Mouse (Mus musculus): ENCODE results near the gene Angel2. TPM values are rescaled to one million over a fixed set of nuclear protein-coding genes. Genes with fewer than 3 reads are reported as not detected.
"Not testable (repeated sequence)": the region's sequence is repeated elsewhere in the genome, so short reads cannot be mapped to it uniquely, and the experiment has no call there.

The Angel2 gene
- polyA plus RNA-seq (2014; fragmentation: Nextera tagmentation; extraction: Ambion mirVana), result 36.6 and 51.1 TPM in 2 replicates

GRCm38 (mm10) chr1:190924812-190925211 is at the start of gene Angel2:
TSS of gene Angel2 (plus strand) at chr1:190925112.
- not testable (repeated sequence) for H3K4me2 ChIP-seq (replicated peaks; ENCODE audit: low read depth, low read length); H3K36me3 ChIP-seq (ENCODE audit: control insufficient read depth, insufficient read depth, low read length); H3K9me3 ChIP-seq (ENCODE audit: control insufficient read depth, low read length); H3K4me3 ChIP-seq (ENCODE audit: low read length); H3K4me1 ChIP-seq (ENCODE audit: control insufficient read depth, insufficient read depth, low read length); H3K9ac ChIP-seq (ENCODE audit: low read depth, low read length); H3K27me3 ChIP-seq (ENCODE audit: control insufficient read depth, insufficient read depth, low read length); ATAC-seq (ENCODE audit: low FRiP score, low TSS enrichment); H3K27ac ChIP-seq (ENCODE audit: low read depth, low read length)
- WGBS, result 88% methylated on average over 3 of the region's 3 CpGs

DNA sequence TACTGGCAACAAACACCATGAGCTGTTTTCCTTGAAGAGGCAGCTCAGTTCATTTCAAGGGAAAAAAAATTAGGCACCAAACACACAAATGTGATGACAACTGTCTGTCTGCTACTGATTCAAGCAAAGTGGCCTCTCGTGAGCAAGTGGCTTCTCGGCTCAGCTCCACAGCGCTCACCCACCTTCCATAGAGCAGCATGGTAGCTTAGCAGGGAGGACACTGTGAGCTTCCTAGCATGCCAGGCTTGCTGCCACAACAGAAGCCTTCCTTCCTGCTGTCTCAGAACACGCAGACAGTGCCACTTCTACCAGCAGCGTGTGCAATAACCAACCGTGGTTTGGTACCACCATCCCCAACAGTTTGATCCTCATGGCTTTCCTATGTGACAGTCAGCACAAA is 49.2 kb upstream of the Angel2 start:
- Histone ChIP-seq H3K27me3 (ENCODE audit: control insufficient read depth, insufficient read depth, low read length) (no peaks in the 10 kb centered on the region), H3K4me2 (replicated peaks; ENCODE audit: low read depth, low read length) (no peak overlapping the region), H3K36me3 (ENCODE audit: control insufficient read depth, insufficient read depth, low read length) (peaks cover 2% of the 10 kb centered on the region; the same call in 1 of the 2 replicates), H3K4me3 (ENCODE audit: low read length) (no peak overlapping the region), H3K9me3 (ENCODE audit: control insufficient read depth, low read length) (no peaks in the 10 kb centered on the region), H3K9ac (ENCODE audit: low read depth, low read length) (no peak overlapping the region), H3K27ac (ENCODE audit: low read depth, low read length) (no peak overlapping the region), H3K4me1 (ENCODE audit: control insufficient read depth, insufficient read depth, low read length) (no peaks in the 10 kb centered on the region; the same call in 1 of the 2 replicates)
- no peak for ATAC-seq (ENCODE audit: low FRiP score, low TSS enrichment)
- WGBS, result 95% methylated on average over 6 of the region's 6 CpGs

DNA sequence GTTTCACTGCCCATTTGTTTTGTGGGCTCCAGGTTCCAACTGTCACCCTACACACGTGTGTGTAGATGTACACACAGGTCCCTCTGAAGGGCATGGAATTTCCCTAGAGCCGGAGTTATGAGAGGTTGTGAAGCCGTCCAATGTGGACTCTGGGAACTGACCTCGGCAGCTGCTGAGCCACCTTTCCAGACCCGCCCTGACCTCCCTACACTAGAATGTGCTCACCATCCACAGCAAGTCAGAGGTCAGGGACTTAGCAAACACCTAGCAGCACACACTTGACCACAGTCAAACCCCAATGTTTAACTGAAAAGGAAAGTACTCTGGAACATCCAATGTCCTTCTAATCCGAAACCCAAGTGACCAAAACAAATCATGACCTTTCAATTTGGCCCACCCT is 44.3 kb upstream of the Angel2 start:
- ATAC-seq (ENCODE audit: low FRiP score, low TSS enrichment), result no peak
- no peak overlapping the region for H3K9ac ChIP-seq (ENCODE audit: low read depth, low read length)
- no peak overlapping the region for H3K27ac ChIP-seq (ENCODE audit: low read depth, low read length)
- no peaks in the 10 kb centered on the region for H3K27me3 ChIP-seq (ENCODE audit: control insufficient read depth, insufficient read depth, low read length)
- H3K9me3 ChIP-seq (ENCODE audit: control insufficient read depth, low read length), result no peaks in the 10 kb centered on the region
- no peak overlapping the region for H3K4me3 ChIP-seq (ENCODE audit: low read length)
- no peak overlapping the region for H3K4me2 ChIP-seq (replicated peaks; ENCODE audit: low read depth, low read length)
- no peaks in the 10 kb centered on the region; the same call in 1 of the 2 replicates for H3K4me1 ChIP-seq (ENCODE audit: control insufficient read depth, insufficient read depth, low read length)
- 83% methylated on average over 6 of the region's 6 CpGs for WGBS
- peaks cover 6% of the 10 kb centered on the region; the same call in 1 of the 2 replicates for H3K36me3 ChIP-seq (ENCODE audit: control insufficient read depth, insufficient read depth, low read length)

DNA sequence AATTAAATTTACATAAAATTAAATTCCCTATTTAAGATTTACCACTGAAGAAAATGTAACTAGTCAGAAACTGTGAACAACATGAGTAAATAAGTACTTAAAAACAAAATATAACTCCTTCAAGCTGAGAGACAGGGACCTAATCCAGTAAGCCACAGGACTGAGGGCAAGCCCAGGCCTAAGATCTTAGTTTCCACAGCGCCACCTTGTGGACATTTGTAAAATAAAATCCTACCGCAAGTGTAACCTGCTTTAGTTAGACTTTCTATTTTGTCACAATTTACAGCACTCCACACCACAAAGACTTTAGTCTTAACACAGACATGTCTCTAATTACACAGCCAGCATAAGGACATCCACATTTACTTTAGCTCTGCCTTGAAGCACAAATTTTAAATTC is 43.5 kb upstream of the Angel2 start:
- no peak overlapping the region for H3K27ac ChIP-seq (ENCODE audit: low read depth, low read length)
- ATAC-seq (ENCODE audit: low FRiP score, low TSS enrichment), result no peak
- no peak overlapping the region for H3K4me3 ChIP-seq (ENCODE audit: low read length)
- 4% methylated on average over 2 of the region's 2 CpGs for WGBS
- H3K36me3 ChIP-seq (ENCODE audit: control insufficient read depth, insufficient read depth, low read length), result peaks cover 6% of the 10 kb centered on the region; the same call in 1 of the 2 replicates
- no peak overlapping the region for H3K9ac ChIP-seq (ENCODE audit: low read depth, low read length)
- H3K27me3 ChIP-seq (ENCODE audit: control insufficient read depth, insufficient read depth, low read length), result no peaks in the 10 kb centered on the region
- H3K4me2 ChIP-seq (replicated peaks; ENCODE audit: low read depth, low read length), result no peak overlapping the region
- H3K4me1 ChIP-seq (ENCODE audit: control insufficient read depth, insufficient read depth, low read length), result no peaks in the 10 kb centered on the region; the same call in 1 of the 2 replicates
- H3K9me3 ChIP-seq (ENCODE audit: control insufficient read depth, low read length), result no peaks in the 10 kb centered on the region

- 90% methylated on average over 4 of the region's 4 CpGs for WGBS
- Histone ChIP-seq H3K27me3 (ENCODE audit: control insufficient read depth, insufficient read depth, low read length) (no peaks in the 10 kb centered on the region), H3K9ac (ENCODE audit: low read depth, low read length) (no peak overlapping the region), H3K4me3 (ENCODE audit: low read length) (no peak overlapping the region), H3K4me2 (replicated peaks; ENCODE audit: low read depth, low read length) (no peak overlapping the region), H3K9me3 (ENCODE audit: control insufficient read depth, low read length) (no peaks in the 10 kb centered on the region), H3K36me3 (ENCODE audit: control insufficient read depth, insufficient read depth, low read length) (peaks cover 10% of the 10 kb centered on the region; the same call in 1 of the 2 replicates), H3K27ac (ENCODE audit: low read depth, low read length) (no peak overlapping the region), H3K4me1 (ENCODE audit: control insufficient read depth, insufficient read depth, low read length) (no peaks in the 10 kb centered on the region)
- no peak for ATAC-seq (ENCODE audit: low FRiP score, low TSS enrichment)
Measured at GRCm38 (mm10) chr1:190886014-190886413, 38.9 kb upstream of the Angel2 start.

DNA sequence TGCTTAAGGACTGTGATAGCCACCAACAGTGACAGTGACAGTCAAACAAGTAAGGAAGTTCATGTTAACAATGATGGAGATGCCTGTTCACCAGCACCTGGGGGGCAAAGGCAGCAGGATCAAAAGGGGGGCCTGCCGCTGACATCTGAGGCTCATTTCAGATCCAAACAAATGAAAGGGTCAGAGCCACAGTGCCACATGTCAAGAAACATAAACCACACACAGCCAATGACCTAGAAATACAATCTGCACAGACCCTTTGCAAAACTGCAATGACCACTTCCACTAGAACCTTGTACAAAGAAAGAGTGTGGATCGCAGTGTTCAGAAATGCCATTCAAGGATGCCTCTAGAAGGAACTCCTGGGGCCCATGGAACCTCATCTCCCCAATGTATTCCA is 36.9 kb upstream of the Angel2 start:
- Histone ChIP-seq H3K4me3 (ENCODE audit: low read length) (no peak overlapping the region), H3K9ac (ENCODE audit: low read depth, low read length) (no peak overlapping the region), H3K27ac (ENCODE audit: low read depth, low read length) (no peak overlapping the region), H3K4me1 (ENCODE audit: control insufficient read depth, insufficient read depth, low read length) (no peaks in the 10 kb centered on the region), H3K4me2 (replicated peaks; ENCODE audit: low read depth, low read length) (no peak overlapping the region), H3K36me3 (ENCODE audit: control insufficient read depth, insufficient read depth, low read length) (peaks cover 20% of the 10 kb centered on the region), H3K27me3 (ENCODE audit: control insufficient read depth, insufficient read depth, low read length) (no peaks in the 10 kb centered on the region), H3K9me3 (ENCODE audit: control insufficient read depth, low read length) (no peaks in the 10 kb centered on the region)
- no peak for ATAC-seq (ENCODE audit: low FRiP score, low TSS enrichment)
- 90% methylated on average over 2 of the region's 2 CpGs for WGBS

- no peak overlapping the region for H3K4me3 ChIP-seq (ENCODE audit: low read length)
- H3K9ac ChIP-seq (ENCODE audit: low read depth, low read length), result no peak overlapping the region
- peaks cover 20% of the 10 kb centered on the region for H3K36me3 ChIP-seq (ENCODE audit: control insufficient read depth, insufficient read depth, low read length)
- H3K4me2 ChIP-seq (replicated peaks; ENCODE audit: low read depth, low read length), result no peak overlapping the region
- no peaks in the 10 kb centered on the region for H3K4me1 ChIP-seq (ENCODE audit: control insufficient read depth, insufficient read depth, low read length)
- no peaks in the 10 kb centered on the region for H3K27me3 ChIP-seq (ENCODE audit: control insufficient read depth, insufficient read depth, low read length)
- H3K9me3 ChIP-seq (ENCODE audit: control insufficient read depth, low read length), result no peaks in the 10 kb centered on the region
- no peak for ATAC-seq (ENCODE audit: low FRiP score, low TSS enrichment)
- H3K27ac ChIP-seq (ENCODE audit: low read depth, low read length), result no peak overlapping the region
- 89% methylated on average over 16 of the region's 16 CpGs for WGBS
Measured at GRCm38 (mm10) chr1:190888646-190889045, 36.3 kb upstream of the Angel2 start.

DNA sequence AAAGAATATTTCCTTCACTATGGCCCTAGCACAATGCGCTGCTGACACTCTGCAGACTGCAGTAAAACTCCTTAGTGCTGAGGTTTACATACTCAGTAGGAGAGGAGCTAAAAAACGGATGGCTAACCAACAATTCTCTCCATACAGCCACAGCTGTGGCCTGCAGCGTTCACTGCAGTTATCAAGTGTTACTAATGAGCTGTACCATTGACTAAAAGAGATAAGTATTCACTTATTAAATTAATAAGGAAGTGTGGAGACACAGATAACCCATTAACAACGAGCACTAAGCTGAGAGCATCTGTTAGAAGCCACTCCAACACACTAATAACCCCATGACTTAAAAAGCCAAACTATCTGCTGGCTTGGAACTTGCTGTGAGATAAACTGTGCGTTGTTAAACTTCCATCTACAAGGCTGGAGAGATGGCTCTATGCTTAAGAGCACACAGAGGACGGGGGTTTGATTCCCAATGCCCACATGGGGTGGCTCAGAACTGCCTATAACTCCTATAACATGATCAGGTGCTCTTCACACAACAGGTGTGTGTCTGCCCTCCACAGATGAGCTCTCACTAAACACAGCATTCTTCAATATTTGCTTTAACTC is 31.2 kb upstream of the Angel2 start:
- ATAC-seq (ENCODE audit: low FRiP score, low TSS enrichment), result no peak
- Histone ChIP-seq H3K27me3 (ENCODE audit: control insufficient read depth, insufficient read depth, low read length) (no peaks in the 10 kb centered on the region), H3K36me3 (ENCODE audit: control insufficient read depth, insufficient read depth, low read length) (peaks cover 20% of the 10 kb centered on the region), H3K4me1 (ENCODE audit: control insufficient read depth, insufficient read depth, low read length) (no peaks in the 10 kb centered on the region), H3K4me3 (ENCODE audit: low read length) (no peak overlapping the region), H3K4me2 (replicated peaks; ENCODE audit: low read depth, low read length) (no peak overlapping the region), H3K9ac (ENCODE audit: low read depth, low read length) (no peak overlapping the region), H3K9me3 (ENCODE audit: control insufficient read depth, low read length) (no peaks in the 10 kb centered on the region), H3K27ac (ENCODE audit: low read depth, low read length) (no peak overlapping the region)
- WGBS, result 86% methylated on average over 6 of the region's 6 CpGs

GRCm38 (mm10) chr1:190898186-190898585 is 26.7 kb upstream of the Angel2 start:
- H3K36me3 ChIP-seq (ENCODE audit: control insufficient read depth, insufficient read depth, low read length), result peaks cover 8% of the 10 kb centered on the region; the same call in 1 of the 2 replicates
- H3K9me3 ChIP-seq (ENCODE audit: control insufficient read depth, low read length), result no peaks in the 10 kb centered on the region
- ATAC-seq (ENCODE audit: low FRiP score, low TSS enrichment), result no peak
- no peak overlapping the region for H3K4me3 ChIP-seq (ENCODE audit: low read length)
- no peaks in the 10 kb centered on the region for H3K27me3 ChIP-seq (ENCODE audit: control insufficient read depth, insufficient read depth, low read length)
- no peak overlapping the region for H3K27ac ChIP-seq (ENCODE audit: low read depth, low read length)
- WGBS, result 93% methylated on average over 3 of the region's 3 CpGs
- H3K9ac ChIP-seq (ENCODE audit: low read depth, low read length), result no peak overlapping the region
- H3K4me2 ChIP-seq (replicated peaks; ENCODE audit: low read depth, low read length), result no peak overlapping the region
- no peaks in the 10 kb centered on the region for H3K4me1 ChIP-seq (ENCODE audit: control insufficient read depth, insufficient read depth, low read length)

All from kidney, embryonic 14.5 days (tissue).